Mouse (Mus musculus): ENCODE measurements around the gene Nlgn1. TPM values are rescaled to one million over a fixed set of nuclear protein-coding genes. Genes with fewer than 3 reads are reported as not detected.

Gene Nlgn1
- total RNA-seq, 2 experiments from 2014 or later = 0.09 TPM; not detected in 1

- no peak for DNase-seq (ENCODE audit: low spot score)
Observed at GRCm38 (mm10) chr3:25830237-25830636, 502.0 kb downstream of the Nlgn1 start.

- no peak for DNase-seq (ENCODE audit: low spot score)
Observed at GRCm38 (mm10) chr3:25813368-25813767, 518.9 kb downstream of the Nlgn1 start.

GRCm38 (mm10) chr3:25807559-25807958 lies 524.7 kb downstream of the Nlgn1 start:
- no peak for DNase-seq (ENCODE audit: low spot score)

GRCm38 (mm10) chr3:25781651-25782050 lies 550.6 kb downstream of the Nlgn1 start:
- DNase-seq (ENCODE audit: low spot score) = no peak

GRCm38 (mm10) chr3:25775437-25775836 lies 556.8 kb downstream of the Nlgn1 start:
- DNase-seq (ENCODE audit: low spot score) = no peak

- DNase-seq (ENCODE audit: low spot score) = no peak
Observed at GRCm38 (mm10) chr3:25773908-25774307, 558.4 kb downstream of the Nlgn1 start.

- no peak for DNase-seq (ENCODE audit: low spot score)
Observed at GRCm38 (mm10) chr3:25773467-25773866, 558.8 kb downstream of the Nlgn1 start.

GRCm38 (mm10) chr3:25763689-25764088 lies 568.6 kb downstream of the Nlgn1 start:
- DNase-seq (ENCODE audit: low spot score) = no peak

- DNase-seq (ENCODE audit: low spot score) = no peak
Observed at GRCm38 (mm10) chr3:25757813-25758212, 574.4 kb downstream of the Nlgn1 start.

GRCm38 (mm10) chr3:25724111-25724510 lies 608.1 kb downstream of the Nlgn1 start:
- DNase-seq (ENCODE audit: low spot score) = no peak

- no peak for DNase-seq (ENCODE audit: low spot score)
Observed at GRCm38 (mm10) chr3:25721464-25721863, 610.8 kb downstream of the Nlgn1 start.

- no peak for DNase-seq (ENCODE audit: low spot score)
Observed at GRCm38 (mm10) chr3:25707380-25707779, 624.9 kb downstream of the Nlgn1 start.

GRCm38 (mm10) chr3:25697231-25697630 lies 635.0 kb downstream of the Nlgn1 start:
- no peak for DNase-seq (ENCODE audit: low spot score)

- DNase-seq (ENCODE audit: low spot score) = no peak
Observed at GRCm38 (mm10) chr3:25688789-25689464, 643.3 kb downstream of the Nlgn1 start.

- DNase-seq (ENCODE audit: low spot score) = no peak
Observed at GRCm38 (mm10) chr3:25683696-25684095, 648.6 kb downstream of the Nlgn1 start.

- DNase-seq (ENCODE audit: low spot score) = no peak
Observed at GRCm38 (mm10) chr3:25679373-25679772, 652.9 kb downstream of the Nlgn1 start.

GRCm38 (mm10) chr3:25675888-25676287 lies 656.4 kb downstream of the Nlgn1 start:
- DNase-seq (ENCODE audit: low spot score) = no peak

GRCm38 (mm10) chr3:25675069-25675468 lies 657.2 kb downstream of the Nlgn1 start:
- no peak for DNase-seq (ENCODE audit: low spot score)

GRCm38 (mm10) chr3:25673408-25673807 lies 658.9 kb downstream of the Nlgn1 start:
- DNase-seq (ENCODE audit: low spot score) = no peak

- DNase-seq (ENCODE audit: low spot score) = no peak
Observed at GRCm38 (mm10) chr3:25672779-25673178, 659.5 kb downstream of the Nlgn1 start.

GRCm38 (mm10) chr3:25663464-25663863 lies 668.8 kb downstream of the Nlgn1 start:
- DNase-seq (ENCODE audit: low spot score) = no peak

GRCm38 (mm10) chr3:25660285-25660684 lies 672.0 kb downstream of the Nlgn1 start:
- DNase-seq (ENCODE audit: low spot score) = no peak

GRCm38 (mm10) chr3:25658006-25658405 lies 674.3 kb downstream of the Nlgn1 start:
- no peak for DNase-seq (ENCODE audit: low spot score)

- DNase-seq (ENCODE audit: low spot score) = no peak
Observed at GRCm38 (mm10) chr3:25657074-25657473, 675.2 kb downstream of the Nlgn1 start.
